Mouse (Mus musculus) spleen, adult 2 months (tissue): ENCODE data around the gene Scfd2.

Experiments used
- CTCF ChIP-seq: fragments of 200-500 bp; IDR thresholded peaks from 2 replicates; pipeline ENCODE4 v1.5.1; 2011; ENCODE audit warnings: mild to moderate bottlenecking, inconsistent platforms; ENCODE audit not compliant: insufficient read depth, insufficient read length, insufficient replicate concordance; ENCODE audit errors: extremely low read depth
- POLR2A ChIP-seq: fragments of 200-500 bp; IDR thresholded peaks from 2 replicates; pipeline ENCODE4 v1.6.1; 2011; ENCODE audit warnings: low read depth, low read length, inconsistent platforms

- TF ChIP-seq CTCF (no peak), POLR2A (no peak)
Measured at GRCm38 (mm10) chr5:74285764-74286163, 245.8 kb downstream of the Scfd2 start.
